Mouse (Mus musculus) kidney, postnatal 0 days (tissue): ENCODE measurements around the gene Scarb1. TPM values are rescaled to one million over a fixed set of nuclear protein-coding genes. Genes with fewer than 3 reads are reported as not detected.
A peak's percentile ranks its signal among the peaks of the same experiment; 100 is the strongest.

Experiments used
- ATAC-seq: fragments of 200-750 bp; cut with Nextera tagmentation; replicated peaks from 2 replicates; pipeline ENCODE4 v1.8.0; 2017; ENCODE audit warnings: low read depth, moderate number of reproducible peaks, moderate TSS enrichment, moderate library complexity; ENCODE audit not compliant: low FRiP score
- DNase-seq: peaks from one replicate; pipeline ENCODE4 v3.0.0-alpha.2; 2016; ENCODE audit warnings: low spot score
- H3K27ac ChIP-seq: fragments of 300-500 bp; sonication (generic); 2 replicates; pipeline ENCODE4 v1.5.1; 2014; ENCODE audit warnings: mild to moderate bottlenecking
- H3K27me3 ChIP-seq: fragments of 300-500 bp; sonication (generic); 2 replicates; pipeline ENCODE4 v1.6.1; 2014; ENCODE audit warnings: low read length, mixed read lengths; ENCODE audit not compliant: insufficient read depth
- H3K36me3 ChIP-seq: fragments of 300-500 bp; sonication (generic); 2 replicates; pipeline ENCODE4 v1.6.1; 2014; ENCODE audit warnings: low read length, mixed read lengths; ENCODE audit not compliant: insufficient read depth
- H3K4me1 ChIP-seq: fragments of 300-500 bp; sonication (generic); replicated peaks from 2 replicates; pipeline ENCODE4 v1.6.1; 2014; ENCODE audit warnings: antibody characterized with exemption, low read length, mixed read lengths; ENCODE audit not compliant: insufficient read depth
- H3K4me2 ChIP-seq: fragments of 300-500 bp; sonication (generic); 2 replicates; pipeline ENCODE4 v1.6.1; 2014; ENCODE audit warnings: mild to moderate bottlenecking, low read length, moderate library complexity, mixed read lengths
- H3K4me3 ChIP-seq: fragments of 300-500 bp; sonication (generic); replicated peaks from 2 replicates; pipeline ENCODE4 v1.5.1; 2014; ENCODE audit warnings: low read depth, low read length
- H3K9ac ChIP-seq: fragments of 300-500 bp; sonication (generic); 2 replicates; pipeline ENCODE4 v1.6.1; 2014; ENCODE audit warnings: low read depth, low read length
- H3K9me3 ChIP-seq: fragments of 300-500 bp; sonication (generic); replicated peaks from 2 replicates; pipeline ENCODE4 v1.6.1; 2016; ENCODE audit warnings: low read length, inconsistent platforms, mixed read lengths
- CTCF ChIP-seq: IDR thresholded peaks from 2 replicates; pipeline ENCODE4 v1.5.1; 2016; ENCODE audit warnings: antibody characterized with exemption, low read depth, mild to moderate bottlenecking, moderate library complexity
- WGBS: fragments of 180-500 bp; shearing (Covaris S2); extraction: QIAGEN DNeasy Blood & Tissue Kit; methylation state at CpG from one replicate; pipeline ENCODE4 v1.1.7; 2014; 5-methylcytosine and 5-hydroxymethylcytosine counted together
- polyA plus RNA-seq: library from polyadenylated mRNA; unstranded; fragments of >200 nt; fragmentation: Nextera tagmentation; extraction: Ambion mirVana; gene quantifications from 2 replicates; pipeline ENCODE4 v1.2.1, GENCODE M21; 2015

Gene Scarb1
- polyA plus RNA-seq, 1 experiment from 2014 or later: 49.0 TPM

DNA sequence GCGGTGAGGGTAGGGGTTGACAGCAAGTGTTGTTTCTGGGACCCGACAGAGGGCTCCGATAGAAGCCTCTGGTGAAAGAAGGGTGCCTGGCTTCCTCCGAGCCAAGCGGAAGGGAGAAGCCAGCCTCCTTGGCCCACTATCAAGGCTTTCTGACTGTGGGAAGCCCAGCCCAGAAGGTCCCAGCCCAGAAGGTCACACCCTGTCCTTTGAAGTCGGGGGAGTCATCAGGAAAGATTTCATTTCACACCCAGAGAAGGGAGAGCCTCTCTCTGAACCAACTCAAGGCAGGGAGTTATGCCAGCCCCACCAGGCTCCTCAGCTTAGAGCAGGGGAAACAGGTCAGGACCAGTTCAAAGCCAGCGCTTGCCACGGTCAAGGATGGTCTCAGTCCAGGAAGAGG is 88.2 kb downstream of the Scarb1 start:
- no peaks in the 10 kb centered on the region for H3K27me3 ChIP-seq
- no peak overlapping the region for H3K4me2 ChIP-seq
- 43% methylated on average over 8 of the region's 8 CpGs for WGBS
- no peak for TF ChIP-seq CTCF
- peak; percentile 61 for DNase-seq
- peak; percentile 37; the same call in 1 of the 2 replicates for ATAC-seq
- no peak overlapping the region for H3K4me3 ChIP-seq
- no peak overlapping the region for H3K27ac ChIP-seq
- H3K4me1 ChIP-seq: no peaks in the 10 kb centered on the region
- no peaks in the 10 kb centered on the region for H3K9me3 ChIP-seq
- H3K9ac ChIP-seq: no peak overlapping the region
- H3K36me3 ChIP-seq: no peaks in the 10 kb centered on the region

- Histone ChIP-seq H3K27me3 (no peaks in the 10 kb centered on the region), H3K9ac (no peak overlapping the region), H3K36me3 (no peaks in the 10 kb centered on the region), H3K4me1 (no peaks in the 10 kb centered on the region), H3K4me3 (no peak overlapping the region), H3K4me2 (no peak overlapping the region), H3K9me3 (no peaks in the 10 kb centered on the region), H3K27ac (no peak overlapping the region)
- DNase-seq (no peak), ATAC-seq (no peak)
- peak; percentile 58 for TF ChIP-seq CTCF
- WGBS: 48% methylated on average over 15 of the region's 15 CpGs
Observed at GRCm38 (mm10) chr5:125251885-125252615, 88.8 kb downstream of the Scarb1 start.

DNA sequence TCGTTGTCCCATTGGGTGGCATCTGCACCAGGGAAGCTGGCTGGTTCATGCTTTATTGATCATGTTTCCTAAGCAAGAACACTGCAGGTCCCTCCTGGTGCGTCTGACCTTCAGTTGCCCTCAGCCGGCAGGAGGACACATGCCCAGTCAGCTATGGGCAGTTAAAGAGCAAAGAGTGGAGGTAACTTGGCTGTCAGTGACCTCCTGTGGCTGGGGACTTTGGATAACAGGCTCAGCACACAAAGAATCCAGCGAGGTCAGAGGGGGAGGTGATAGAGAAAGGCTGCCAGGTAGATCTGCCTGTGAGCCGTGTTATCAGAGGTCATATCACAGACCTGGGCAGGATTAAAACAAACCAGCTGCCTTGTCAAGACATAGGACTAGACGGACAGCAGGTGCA is 91.7 kb downstream of the Scarb1 start:
- H3K27ac ChIP-seq: no peak overlapping the region
- H3K4me3 ChIP-seq: no peak overlapping the region
- DNase-seq (no peak), ATAC-seq (no peak)
- peaks cover 13% of the 10 kb centered on the region; the same call in 1 of the 2 replicates for H3K4me1 ChIP-seq
- TF ChIP-seq CTCF: peak; percentile 26; the same call in 1 of the 2 replicates
- H3K36me3 ChIP-seq: no peaks in the 10 kb centered on the region
- no peak overlapping the region for H3K4me2 ChIP-seq
- no peaks in the 10 kb centered on the region for H3K27me3 ChIP-seq
- H3K9ac ChIP-seq: no peak overlapping the region
- WGBS: 38% methylated on average over 6 of the region's 6 CpGs
- no peaks in the 10 kb centered on the region for H3K9me3 ChIP-seq

GRCm38 (mm10) chr5:125246711-125247110 is 94.2 kb downstream of the Scarb1 start:
- DNase-seq (no peak), ATAC-seq (no peak)
- Histone ChIP-seq H3K4me3 (no peak overlapping the region), H3K4me2 (no peak overlapping the region), H3K9me3 (no peaks in the 10 kb centered on the region), H3K27me3 (no peaks in the 10 kb centered on the region), H3K9ac (no peak overlapping the region), H3K4me1 (peaks cover 13% of the 10 kb centered on the region; the same call in 1 of the 2 replicates), H3K36me3 (no peaks in the 10 kb centered on the region), H3K27ac (no peak overlapping the region)
- 89% methylated on average over 4 of the region's 4 CpGs for WGBS
- no peak for TF ChIP-seq CTCF

DNA sequence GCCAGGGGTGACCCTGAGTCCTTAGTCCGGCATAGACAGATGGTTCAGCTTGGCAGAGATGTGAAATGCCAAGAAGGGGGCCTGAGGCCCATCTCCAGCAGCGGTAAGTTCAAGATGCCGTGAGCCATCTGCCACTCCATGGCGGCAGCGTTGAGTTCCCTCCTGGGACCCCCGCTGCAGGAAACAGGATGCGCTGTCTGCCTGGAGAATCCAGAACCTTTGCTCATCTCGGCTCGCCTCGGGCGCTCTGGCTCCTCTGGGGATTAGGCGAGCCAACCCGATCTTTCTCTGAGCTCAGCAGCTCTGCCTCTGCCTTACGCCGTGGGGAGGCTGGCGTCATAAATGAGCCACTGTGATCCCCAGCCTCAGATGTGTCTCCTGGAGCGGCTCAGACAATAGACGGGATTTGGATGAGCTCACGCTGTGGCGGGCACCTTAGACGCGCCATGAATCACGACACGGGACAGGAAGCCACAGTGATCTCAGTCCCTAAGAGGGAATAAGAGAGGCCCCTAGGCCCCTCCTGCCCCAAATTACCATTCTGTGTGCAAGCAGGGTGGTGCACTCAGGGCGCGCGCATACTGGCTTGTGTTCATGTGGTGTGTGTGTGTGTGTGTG is 95.3 kb downstream of the Scarb1 start:
- peak; percentile 65 for DNase-seq
- Histone ChIP-seq H3K4me2 (peak overlapping the region; percentile 59), H3K4me1 (peaks cover 13% of the 10 kb centered on the region; the same call in 1 of the 2 replicates), H3K9ac (peak overlapping the region; percentile 37), H3K4me3 (peak overlapping the region; percentile 3; the same call in 1 of the 2 replicates), H3K27ac (no peak overlapping the region), H3K9me3 (no peaks in the 10 kb centered on the region), H3K27me3 (no peaks in the 10 kb centered on the region), H3K36me3 (no peaks in the 10 kb centered on the region)
- TF ChIP-seq CTCF: no peak
- 3% methylated on average over 27 of the region's 27 CpGs for WGBS
- ATAC-seq: peak; percentile 44; the same call in 1 of the 2 replicates

DNA sequence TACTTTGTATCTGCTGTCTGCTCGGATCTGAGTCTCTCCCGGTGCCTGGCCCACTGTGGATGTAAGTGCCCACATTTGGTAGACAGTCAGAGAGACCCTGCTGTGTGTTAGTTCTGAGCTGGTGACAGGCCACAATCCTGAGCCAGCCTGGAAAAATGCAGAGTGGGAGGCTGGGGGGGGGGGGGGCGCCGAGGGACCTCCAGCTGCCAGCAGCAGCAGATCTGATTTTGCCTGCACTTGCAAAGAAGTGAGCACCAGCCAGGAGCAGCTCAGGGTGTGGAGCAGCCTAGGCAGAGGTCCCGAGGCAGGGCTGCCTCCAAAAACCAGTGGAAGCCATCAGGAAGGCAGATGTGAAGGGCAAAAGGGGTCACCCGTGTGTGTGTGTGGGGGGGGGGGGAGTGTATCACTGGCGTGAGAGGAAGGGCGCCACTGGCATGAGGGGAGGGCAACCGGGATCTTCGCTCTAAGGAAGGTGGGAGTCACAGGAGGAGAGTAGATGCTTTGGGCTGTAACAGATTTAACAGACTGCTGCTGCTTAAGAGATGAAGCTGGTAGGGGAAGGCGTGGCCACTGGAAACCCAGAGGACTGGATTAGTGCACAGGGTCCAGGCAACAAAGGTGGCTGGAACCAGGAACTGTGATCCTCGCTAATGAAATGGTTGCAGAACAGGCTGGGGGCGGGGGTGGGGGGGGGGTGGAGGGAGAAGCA is 95.9 kb downstream of the Scarb1 start:
- Histone ChIP-seq H3K4me2 (peak overlapping the region; percentile 59), H3K9me3 (no peaks in the 10 kb centered on the region), H3K27ac (no peak overlapping the region), H3K4me1 (peaks cover 13% of the 10 kb centered on the region; the same call in 1 of the 2 replicates), H3K9ac (peak overlapping the region; percentile 37; the same call in 1 of the 2 replicates), H3K27me3 (no peaks in the 10 kb centered on the region), H3K36me3 (no peaks in the 10 kb centered on the region), H3K4me3 (peak overlapping the region; percentile 3; the same call in 1 of the 2 replicates)
- 19% methylated on average over 13 of the region's 13 CpGs for WGBS
- ATAC-seq: 0 out of 2 replicates have a peak, but pooled peaks have one; percentile 18
- no peak for TF ChIP-seq CTCF
- peak; percentile 62 for DNase-seq
